Mouse (Mus musculus) lung, adult 2 months (tissue): ENCODE results near the gene Nbeal2.

Experiments used
- CTCF ChIP-seq: fragments of 200-500 bp; IDR thresholded peaks from 2 replicates; pipeline ENCODE4 v1.5.1; 2011; ENCODE audit warnings: mild to moderate bottlenecking, low read length, control low read depth; ENCODE audit not compliant: insufficient read depth
- POLR2A ChIP-seq: fragments of 200-500 bp; IDR thresholded peaks from 2 replicates; pipeline ENCODE4 v1.6.1; 2011; ENCODE audit warnings: low read depth, mild to moderate bottlenecking, control low read depth, low read length, borderline replicate concordance; ENCODE audit errors: extremely low read depth

- TF ChIP-seq CTCF (no peak), POLR2A (no peak)
Observed at GRCm38 (mm10) chr9:110659521-110659920, 5.6 kb upstream of the Nbeal2 start.
